Mouse (Mus musculus) spleen, adult 2 months (tissue): ENCODE data around the gene Vps45. TPM values are rescaled to one million over a fixed set of nuclear protein-coding genes. Genes with fewer than 3 reads are reported as not detected.

ENCODE experiments used
- DNase-seq, 2 experiments: peaks; one replicate each; pipeline versions ENCODE4 v3.0.0 to v3.0.0-alpha.2; 2012 to 2021; ENCODE audit warnings: low spot score in 2 of 2, low read depth in 1 of 2
- H3K27ac ChIP-seq: fragments of 200-500 bp; 2 replicates; pipeline ENCODE4 v1.5.1; 2012; ENCODE audit warnings: low read length, inconsistent platforms; ENCODE audit not compliant: insufficient read depth
- H3K27me3 ChIP-seq: fragments of 200-500 bp; 2 replicates; pipeline ENCODE4 v1.6.1; 2012; ENCODE audit warnings: mild to moderate bottlenecking, moderate library complexity, low read length, inconsistent platforms; ENCODE audit not compliant: control insufficient read depth, insufficient read depth
- H3K36me3 ChIP-seq: fragments of 200-500 bp; 2 replicates; pipeline ENCODE4 v1.6.1; 2012; ENCODE audit warnings: mild to moderate bottlenecking, low read length, inconsistent platforms; ENCODE audit not compliant: control insufficient read depth, insufficient read depth
- H3K4me1 ChIP-seq: fragments of 200-500 bp; 2 replicates; pipeline ENCODE4 v1.6.1; 2011; ENCODE audit warnings: inconsistent platforms; ENCODE audit not compliant: control insufficient read depth, insufficient read depth, insufficient read length
- H3K4me3 ChIP-seq: fragments of 200-500 bp; 2 replicates; pipeline ENCODE4 v1.5.1; 2011; ENCODE audit warnings: mild to moderate bottlenecking, inconsistent platforms; ENCODE audit not compliant: insufficient read depth, insufficient read length; ENCODE audit errors: extremely low read depth
- CTCF ChIP-seq: fragments of 200-500 bp; IDR thresholded peaks from 2 replicates; pipeline ENCODE4 v1.5.1; 2011; ENCODE audit warnings: mild to moderate bottlenecking, inconsistent platforms; ENCODE audit not compliant: insufficient read depth, insufficient read length, insufficient replicate concordance; ENCODE audit errors: extremely low read depth
- POLR2A ChIP-seq: fragments of 200-500 bp; IDR thresholded peaks from 2 replicates; pipeline ENCODE4 v1.6.1; 2011; ENCODE audit warnings: low read depth, low read length, inconsistent platforms
- WGBS: fragments of 180-500 bp; shearing (Covaris S2); methylation state at CpG from one replicate; pipeline ENCODE4 v1.1.7; 2018; 5-methylcytosine and 5-hydroxymethylcytosine counted together
- polyA plus RNA-seq: library from polyadenylated mRNA; depleted of rRNA; stranded (reverse); fragments of >200 nt; gene quantifications from 2 replicates; pipeline ENCODE4 v1.2.3, GENCODE M21; 2012

Vps45 gene
- polyA plus RNA-seq, 1 experiment: 2.0 TPM

- no peak for DNase-seq
- TF ChIP-seq POLR2A (no peak), CTCF (no peak)
- no peaks in the 10 kb centered on the region for H3K4me1 ChIP-seq
Observed at GRCm38 (mm10) chr3:96078711-96079110, 20.4 kb upstream of the Vps45 start.

GRCm38 (mm10) chr3:96078066-96078465 is 19.8 kb upstream of the Vps45 start:
- no peak for DNase-seq
- Histone ChIP-seq H3K36me3 (no peaks in the 10 kb centered on the region), H3K4me3 (no peak overlapping the region), H3K27ac (no peak overlapping the region), H3K27me3 (no peaks in the 10 kb centered on the region), H3K4me1 (no peaks in the 10 kb centered on the region)
- no peak for TF ChIP-seq POLR2A
- no peak for TF ChIP-seq CTCF
- WGBS: 84% methylated on average over 6 of the region's 6 CpGs

More at GRCm38 (mm10) chr3:96078711-96079110, 20.4 kb upstream of the Vps45 start:
- Histone ChIP-seq H3K4me3 (no peak overlapping the region), H3K27ac (no peak overlapping the region), H3K27me3 (no peaks in the 10 kb centered on the region), H3K36me3 (no peaks in the 10 kb centered on the region)
- 83% methylated on average over 3 of the region's 3 CpGs for WGBS

- H3K4me1 ChIP-seq: no peaks in the 10 kb centered on the region
- DNase-seq: no peak
- H3K36me3 ChIP-seq: no peaks in the 10 kb centered on the region
- WGBS: 67% methylated on average over 12 of the region's 12 CpGs
- no peaks in the 10 kb centered on the region for H3K27me3 ChIP-seq
- no peak for TF ChIP-seq POLR2A
- TF ChIP-seq CTCF: no peak
- H3K27ac ChIP-seq: no peak overlapping the region
- no peak overlapping the region for H3K4me3 ChIP-seq
Observed at GRCm38 (mm10) chr3:96072921-96073486, 14.7 kb upstream of the Vps45 start.

DNA sequence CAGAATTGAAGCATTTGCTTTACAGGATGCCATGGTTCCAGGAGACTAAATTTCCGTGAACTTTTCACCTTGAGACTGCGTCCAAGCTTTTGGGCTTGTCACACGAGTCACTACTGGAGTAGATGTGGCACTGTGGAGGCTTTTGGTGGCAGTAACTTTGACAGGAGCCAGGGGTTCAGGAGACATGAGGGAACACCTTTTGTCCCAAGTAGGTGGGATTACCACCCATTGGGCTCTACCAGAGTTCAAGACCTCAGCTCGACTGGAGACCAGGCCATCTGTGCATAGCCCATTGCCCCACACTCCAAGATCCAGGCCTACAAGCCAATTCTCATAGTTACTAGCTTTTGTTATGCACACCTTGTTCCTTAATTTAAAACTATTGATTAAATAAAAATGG is 12.0 kb upstream of the Vps45 start:
- Histone ChIP-seq H3K27me3 (no peaks in the 10 kb centered on the region), H3K4me1 (no peaks in the 10 kb centered on the region), H3K27ac (no peak overlapping the region), H3K36me3 (no peaks in the 10 kb centered on the region), H3K4me3 (no peak overlapping the region)
- no peak for TF ChIP-seq CTCF
- TF ChIP-seq POLR2A: no peak
- no peak for DNase-seq
- WGBS: 90% methylated on average over 4 of the region's 4 CpGs

DNA sequence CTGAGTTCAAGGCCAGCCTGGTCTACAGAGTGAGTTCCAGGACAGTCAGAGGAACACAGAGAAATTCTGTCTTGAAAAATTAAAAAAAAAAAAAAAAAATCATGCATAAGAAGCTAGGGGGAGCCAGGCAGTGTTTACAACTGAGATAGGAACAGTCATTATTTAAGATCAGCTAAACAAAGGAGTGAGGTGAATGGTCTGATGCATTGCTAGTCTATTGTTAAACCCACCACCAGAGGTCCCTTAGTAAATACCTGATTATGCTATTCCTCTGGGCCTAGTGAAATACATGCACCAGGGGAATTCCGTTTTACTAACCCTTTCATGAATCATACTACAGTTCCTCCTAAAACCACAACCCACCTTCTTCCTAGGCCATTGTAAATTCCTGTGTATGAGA is 11.3 kb upstream of the Vps45 start:
- no peak for TF ChIP-seq CTCF
- TF ChIP-seq POLR2A: no peak
- WGBS: 24% methylated on average over 1 of the region's 1 CpGs
- H3K4me3 ChIP-seq: no peak overlapping the region
- DNase-seq: no peak
- no peaks in the 10 kb centered on the region for H3K36me3 ChIP-seq
- H3K27me3 ChIP-seq: no peaks in the 10 kb centered on the region
- H3K27ac ChIP-seq: no peak overlapping the region
- H3K4me1 ChIP-seq: no peaks in the 10 kb centered on the region

DNA sequence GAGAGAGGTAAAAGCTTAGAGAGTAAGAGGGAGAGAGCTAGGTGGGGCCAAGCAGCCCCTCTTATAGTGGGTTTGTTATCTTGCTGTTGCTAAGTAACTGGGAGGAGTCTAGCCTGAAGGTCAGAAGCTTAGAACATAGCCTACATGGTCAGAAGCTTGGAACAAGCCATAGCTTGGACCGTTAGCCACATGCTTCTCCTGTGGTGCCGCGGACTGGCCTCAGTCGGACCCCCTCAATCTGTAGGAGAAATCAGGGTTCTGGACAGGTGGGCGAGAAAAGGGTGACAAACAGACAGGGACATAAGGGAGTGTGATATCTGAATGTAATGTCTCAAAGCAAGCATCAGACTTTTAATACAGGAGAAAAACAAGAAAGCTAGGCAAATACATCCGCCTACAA is 10.8 kb upstream of the Vps45 start:
- TF ChIP-seq CTCF (no peak), POLR2A (no peak)
- WGBS: 94% methylated on average over 6 of the region's 6 CpGs
- Histone ChIP-seq H3K4me1 (no peaks in the 10 kb centered on the region), H3K4me3 (no peak overlapping the region), H3K36me3 (no peaks in the 10 kb centered on the region), H3K27me3 (no peaks in the 10 kb centered on the region), H3K27ac (no peak overlapping the region)
- DNase-seq: no peak

GRCm38 (mm10) chr3:96066741-96067140 is 8.5 kb upstream of the Vps45 start:
- Histone ChIP-seq H3K4me3 (no peak overlapping the region), H3K27me3 (no peaks in the 10 kb centered on the region), H3K36me3 (no peaks in the 10 kb centered on the region), H3K4me1 (no peaks in the 10 kb centered on the region), H3K27ac (no peak overlapping the region)
- 89% methylated on average over 5 of the region's 5 CpGs for WGBS
- DNase-seq: no peak
- TF ChIP-seq POLR2A: no peak
- TF ChIP-seq CTCF: no peak
